Mouse (Mus musculus): ENCODE measurements at regions not wholly inside any gene's neighbourhood (a gene's known extent, or its start where the extent isn't known, plus 50 kb on each side); places are given as distances from the start of the nearest gene placed in this dataset.

DNA sequence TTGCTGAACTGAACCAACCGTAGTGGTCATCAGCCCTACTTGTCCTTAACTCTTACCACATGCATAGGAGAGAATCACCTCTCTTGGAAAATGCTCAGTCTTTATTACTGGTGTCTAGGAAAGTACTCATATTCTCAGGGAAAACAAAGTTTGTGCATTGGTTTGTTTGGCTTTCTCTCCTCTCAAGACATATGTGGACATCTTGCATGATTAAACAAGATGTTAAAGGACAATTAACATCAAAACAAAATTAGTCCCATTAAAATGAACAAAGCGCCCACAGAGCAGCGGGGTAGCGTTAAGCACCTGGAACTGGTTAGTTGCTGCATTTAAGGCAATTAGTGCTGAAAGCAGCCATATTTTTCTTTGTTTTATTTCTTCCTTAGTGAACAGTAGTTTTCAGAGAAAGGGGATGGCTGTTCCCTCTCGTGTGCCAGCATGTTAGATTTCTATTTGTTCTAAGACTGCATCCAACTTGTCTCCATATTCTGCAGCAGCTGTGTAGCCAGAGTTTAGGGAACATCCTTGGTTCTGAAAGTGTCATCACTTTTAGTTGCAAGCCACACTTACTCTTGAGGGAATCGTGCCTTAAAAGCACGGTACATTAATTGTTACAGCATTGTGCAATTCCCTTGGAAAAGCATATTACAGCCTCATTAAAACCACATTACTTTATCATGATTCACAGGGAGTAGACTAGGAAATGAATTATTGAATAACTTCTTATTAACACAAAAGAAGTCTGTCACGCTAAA is 137.7 kb downstream of the Ube2u start:
- no peaks in the 10 kb centered on the region for H3K4me1 ChIP-seq (replicated peaks; ENCODE audit: control insufficient read depth in 2 of 2, insufficient read depth in 2 of 2, low read length in 1 of 2)
- no peak for ATAC-seq (ENCODE audit: insufficient read depth)
- no peak overlapping the region for H3K27ac ChIP-seq
- H3K9me3 ChIP-seq (ENCODE audit: control insufficient read depth, low read length) = no peaks in the 10 kb centered on the region
- no peak overlapping the region for H3K4me3 ChIP-seq (ENCODE audit: insufficient read depth in 1 of 2, low read depth in 2 of 2, low read length in 2 of 2)
- no peak overlapping the region for H3K9ac ChIP-seq (replicated peaks)
- no peak for TF ChIP-seq EP300 (IDR thresholded peaks at IDR 0.05; ENCODE audit: low read depth)
- TF ChIP-seq CTCF (IDR thresholded peaks at IDR 0.05; ENCODE audit: low read depth) = no peak
- no peak for DNase-seq (ENCODE audit: low read depth in 3 of 3, low spot score in 3 of 3)
- H3K4me2 ChIP-seq (ENCODE audit: low read depth) = no peak overlapping the region
- 63% methylated on average over 8 of the region's 8 CpGs for WGBS (ENCODE audit: insufficient replicate concordance)
- no peaks in the 10 kb centered on the region for H3K27me3 ChIP-seq (ENCODE audit: control insufficient read depth, insufficient read depth, low read length)
- no peaks in the 10 kb centered on the region for H3K36me3 ChIP-seq (replicated peaks; ENCODE audit: control insufficient read depth, insufficient read depth, low read depth)

DNA sequence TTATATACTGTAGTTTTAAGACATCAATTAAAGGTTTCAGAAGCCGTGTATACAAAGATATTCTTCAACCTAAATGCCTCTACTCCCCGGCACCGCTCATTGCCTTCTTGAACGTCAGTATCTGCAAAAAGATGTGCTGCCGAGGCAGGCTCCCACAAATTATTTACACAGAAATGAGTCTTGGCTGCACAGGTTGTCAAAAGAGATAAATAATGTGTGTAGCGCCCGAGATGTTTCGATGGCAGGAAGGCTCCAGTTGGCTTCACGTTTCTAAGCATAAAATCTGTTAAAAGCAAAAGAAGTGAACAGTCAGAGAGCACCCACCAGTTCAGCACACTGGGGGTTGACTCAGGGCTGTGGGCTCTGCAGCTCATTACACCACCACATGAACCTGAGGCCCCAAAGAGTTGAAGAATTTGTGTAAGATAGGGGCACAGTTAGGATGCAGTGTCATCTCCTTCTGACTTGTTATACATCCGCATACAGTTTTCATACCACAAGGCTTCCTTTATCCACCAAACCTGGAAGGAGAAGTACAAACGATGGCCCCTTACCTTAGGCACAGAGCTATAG is 138.4 kb downstream of the Ube2u start:
- no peak overlapping the region for H3K4me2 ChIP-seq (ENCODE audit: low read depth)
- no peaks in the 10 kb centered on the region for H3K9me3 ChIP-seq (ENCODE audit: control insufficient read depth, low read length)
- DNase-seq (ENCODE audit: low read depth in 3 of 3, low spot score in 3 of 3) (no peak), ATAC-seq (ENCODE audit: insufficient read depth) (no peak)
- H3K36me3 ChIP-seq (replicated peaks; ENCODE audit: control insufficient read depth, insufficient read depth, low read depth) = no peaks in the 10 kb centered on the region
- no peaks in the 10 kb centered on the region for H3K4me1 ChIP-seq (replicated peaks; ENCODE audit: control insufficient read depth in 2 of 2, insufficient read depth in 2 of 2, low read length in 1 of 2)
- no peak overlapping the region for H3K27ac ChIP-seq
- TF ChIP-seq CTCF (IDR thresholded peaks at IDR 0.05; ENCODE audit: low read depth) (no peak), EP300 (IDR thresholded peaks at IDR 0.05; ENCODE audit: low read depth) (no peak)
- 64% methylated on average over 11 of the region's 11 CpGs for WGBS (ENCODE audit: insufficient replicate concordance)
- H3K4me3 ChIP-seq (ENCODE audit: insufficient read depth in 1 of 2, low read depth in 2 of 2, low read length in 2 of 2) = no peak overlapping the region
- no peaks in the 10 kb centered on the region for H3K27me3 ChIP-seq (ENCODE audit: control insufficient read depth, insufficient read depth, low read length)
- H3K9ac ChIP-seq (replicated peaks) = no peak overlapping the region

DNA sequence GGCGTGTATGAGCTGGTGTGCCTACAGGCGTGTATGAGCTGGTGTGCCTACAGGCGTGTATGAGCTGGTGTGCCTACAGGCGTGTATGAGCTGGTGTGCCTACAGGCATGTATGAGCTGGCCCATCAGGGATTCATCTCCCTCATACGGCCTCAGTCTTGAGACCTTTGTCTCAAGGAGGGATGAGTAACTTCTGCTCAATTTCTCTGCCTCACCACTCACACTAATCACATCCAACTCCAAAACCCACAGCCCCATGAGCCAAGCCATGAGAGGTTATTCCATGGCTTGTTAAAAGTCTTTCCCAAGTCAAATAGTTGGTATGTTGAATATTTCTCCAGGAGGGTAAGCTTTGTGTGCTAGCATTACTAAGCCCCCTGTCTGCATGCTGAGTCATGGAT is 146.0 kb downstream of the Ube2u start:
- H3K4me1 ChIP-seq (replicated peaks; ENCODE audit: control insufficient read depth in 2 of 2, insufficient read depth in 2 of 2, low read length in 1 of 2) = no peaks in the 10 kb centered on the region
- no peak overlapping the region for H3K27ac ChIP-seq
- ATAC-seq (ENCODE audit: insufficient read depth) (no peak), DNase-seq (ENCODE audit: low read depth in 3 of 3, low spot score in 3 of 3) (no peak)
- no peak overlapping the region for H3K9ac ChIP-seq (replicated peaks)
- TF ChIP-seq EP300 (IDR thresholded peaks at IDR 0.05; ENCODE audit: low read depth) (no peak), CTCF (IDR thresholded peaks at IDR 0.05; ENCODE audit: low read depth) (no peak)
- no peaks in the 10 kb centered on the region for H3K27me3 ChIP-seq (ENCODE audit: control insufficient read depth, insufficient read depth, low read length)
- H3K36me3 ChIP-seq (replicated peaks; ENCODE audit: control insufficient read depth, insufficient read depth, low read depth) = no peaks in the 10 kb centered on the region
- no peak overlapping the region for H3K4me2 ChIP-seq (ENCODE audit: low read depth)
- no peaks in the 10 kb centered on the region for H3K9me3 ChIP-seq (ENCODE audit: control insufficient read depth, low read length)
- 67% methylated on average over 3 of the region's 5 CpGs for WGBS (ENCODE audit: insufficient replicate concordance)
- H3K4me3 ChIP-seq (ENCODE audit: insufficient read depth in 1 of 2, low read depth in 2 of 2, low read length in 2 of 2) = no peak overlapping the region

DNA sequence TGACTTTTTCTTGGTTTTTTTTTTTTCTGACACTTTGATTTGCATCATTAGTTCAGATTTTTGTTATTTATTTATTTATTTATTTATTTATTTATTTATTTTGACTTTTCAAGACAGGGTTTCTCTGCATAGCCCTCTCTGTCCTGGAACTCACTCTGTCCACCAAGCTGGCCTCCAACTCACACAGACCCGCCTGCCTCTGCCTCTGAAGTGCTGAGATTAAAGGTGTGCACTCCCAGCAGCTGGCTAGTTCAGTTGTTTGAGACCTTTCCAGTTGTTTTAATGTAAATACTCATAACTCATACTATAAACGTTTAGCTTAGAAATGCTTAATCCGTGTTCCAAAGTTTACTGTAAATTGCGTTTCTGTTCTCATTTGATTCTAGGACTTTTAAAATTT is 147.9 kb downstream of the Ube2u start:
- Histone ChIP-seq H3K9me3 (ENCODE audit: control insufficient read depth, low read length) (no peaks in the 10 kb centered on the region), H3K27me3 (ENCODE audit: control insufficient read depth, insufficient read depth, low read length) (no peaks in the 10 kb centered on the region), H3K27ac (no peak overlapping the region), H3K9ac (replicated peaks) (no peak overlapping the region), H3K4me2 (ENCODE audit: low read depth) (no peak overlapping the region), H3K4me1 (replicated peaks; ENCODE audit: control insufficient read depth in 2 of 2, insufficient read depth in 2 of 2, low read length in 1 of 2) (no peaks in the 10 kb centered on the region), H3K36me3 (replicated peaks; ENCODE audit: control insufficient read depth, insufficient read depth, low read depth) (no peaks in the 10 kb centered on the region), H3K4me3 (ENCODE audit: insufficient read depth in 1 of 2, low read depth in 2 of 2, low read length in 2 of 2) (no peak overlapping the region)
- ATAC-seq (ENCODE audit: insufficient read depth) = no peak
- DNase-seq (ENCODE audit: low read depth in 3 of 3, low spot score in 3 of 3) = no peak
- TF ChIP-seq CTCF (IDR thresholded peaks at IDR 0.05; ENCODE audit: low read depth) (no peak), EP300 (IDR thresholded peaks at IDR 0.05; ENCODE audit: low read depth) (no peak)
- 60% methylated on average over 4 of the region's 4 CpGs for WGBS (ENCODE audit: insufficient replicate concordance)

- no peaks in the 10 kb centered on the region for H3K9me3 ChIP-seq (ENCODE audit: control insufficient read depth, low read length)
- no peak for DNase-seq (ENCODE audit: low read depth in 3 of 3, low spot score in 3 of 3)
- no peaks in the 10 kb centered on the region for H3K4me1 ChIP-seq (replicated peaks; ENCODE audit: control insufficient read depth in 2 of 2, insufficient read depth in 2 of 2, low read length in 1 of 2)
- no peak overlapping the region for H3K4me2 ChIP-seq (ENCODE audit: low read depth)
- no peaks in the 10 kb centered on the region for H3K36me3 ChIP-seq (replicated peaks; ENCODE audit: control insufficient read depth, insufficient read depth, low read depth)
- H3K9ac ChIP-seq (replicated peaks) = no peak overlapping the region
- no peak overlapping the region for H3K27ac ChIP-seq
- WGBS (ENCODE audit: insufficient replicate concordance) = 22% methylated on average over 2 of the region's 2 CpGs
- ATAC-seq (ENCODE audit: insufficient read depth) = no peak
- H3K27me3 ChIP-seq (ENCODE audit: control insufficient read depth, insufficient read depth, low read length) = no peaks in the 10 kb centered on the region
- H3K4me3 ChIP-seq (ENCODE audit: insufficient read depth in 1 of 2, low read depth in 2 of 2, low read length in 2 of 2) = no peak overlapping the region
- no peak for TF ChIP-seq EP300 (IDR thresholded peaks at IDR 0.05; ENCODE audit: low read depth)
- TF ChIP-seq CTCF (IDR thresholded peaks at IDR 0.05; ENCODE audit: low read depth) = no peak
Measured at GRCm38 (mm10) chr4:100634388-100634787, 142.1 kb upstream of the Cachd1 start.

Measured in liver, embryonic 14.5 days (tissue).